Mouse (Mus musculus) brain, embryonic 14.5 days (tissue): ENCODE measurements around the gene Ak1.
A peak's percentile ranks its signal among the peaks of the same experiment; 100 is the strongest.

Source experiments
- CTCF ChIP-seq: fragments of 200-500 bp; IDR thresholded peaks from 2 replicates; pipeline ENCODE4 v1.5.1; 2012; ENCODE audit warnings: inconsistent platforms, mild to moderate bottlenecking, moderate library complexity, borderline replicate concordance; ENCODE audit not compliant: insufficient read depth, insufficient read length; ENCODE audit errors: extremely low read depth
- POLR2A ChIP-seq: fragments of 200-500 bp; IDR thresholded peaks from 2 replicates; pipeline ENCODE4 v1.6.1; 2012; ENCODE audit warnings: mild to moderate bottlenecking, inconsistent platforms, borderline replicate concordance; ENCODE audit not compliant: poor library complexity, insufficient read depth, insufficient read length, severe bottlenecking; ENCODE audit errors: extremely low read depth

- TF ChIP-seq POLR2A (no peak), CTCF (peak; percentile 29; the same call in 1 of the 2 replicates)
Measured at GRCm38 (mm10) chr2:32617601-32618000, 4.0 kb upstream of the Ak1 start.
